Mouse (Mus musculus) frontal cortex, postnatal 10 days (tissue): ENCODE data around the gene Fem1a.
A peak's percentile ranks its signal among the peaks of the same experiment; 100 is the strongest.
"Not testable (repeated sequence)": the region's sequence is repeated elsewhere in the genome, so short reads cannot be mapped to it uniquely, and the experiment has no call there.

Experiments
- DNase-seq, 2 experiments: peaks; one replicate each; pipeline ENCODE4 v3.0.0; 2022; ENCODE audit warnings: low spot score in 2 of 2, mixed read lengths in 1 of 2

Fem1a gene

GRCm38 (mm10) chr17:56255429-56255828 is 1.2 kb upstream of the Fem1a start:
- peak in 1 of 2 experiments; percentile 67 for DNase-seq

DNA sequence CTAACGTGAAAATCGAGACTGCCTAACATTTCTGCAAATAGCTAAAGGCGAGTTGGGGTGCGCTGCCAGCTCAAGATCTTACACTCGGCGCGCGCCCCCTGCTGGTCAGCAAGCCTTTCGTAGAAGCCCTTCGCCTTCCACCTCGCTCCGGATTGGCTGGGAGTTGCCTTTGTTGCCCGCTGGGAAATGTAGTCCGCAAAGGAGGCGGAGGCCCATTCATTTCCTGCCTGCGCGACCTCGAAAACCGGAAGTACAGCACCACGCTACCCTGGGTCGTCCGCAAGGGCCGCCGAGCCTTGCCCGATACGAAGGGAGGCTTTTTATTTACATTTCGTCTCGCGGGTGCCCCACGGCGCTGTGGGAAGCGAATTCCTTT is 759 bp upstream of the Fem1a start:
- peak; percentile 97 to 99 for DNase-seq

DNA sequence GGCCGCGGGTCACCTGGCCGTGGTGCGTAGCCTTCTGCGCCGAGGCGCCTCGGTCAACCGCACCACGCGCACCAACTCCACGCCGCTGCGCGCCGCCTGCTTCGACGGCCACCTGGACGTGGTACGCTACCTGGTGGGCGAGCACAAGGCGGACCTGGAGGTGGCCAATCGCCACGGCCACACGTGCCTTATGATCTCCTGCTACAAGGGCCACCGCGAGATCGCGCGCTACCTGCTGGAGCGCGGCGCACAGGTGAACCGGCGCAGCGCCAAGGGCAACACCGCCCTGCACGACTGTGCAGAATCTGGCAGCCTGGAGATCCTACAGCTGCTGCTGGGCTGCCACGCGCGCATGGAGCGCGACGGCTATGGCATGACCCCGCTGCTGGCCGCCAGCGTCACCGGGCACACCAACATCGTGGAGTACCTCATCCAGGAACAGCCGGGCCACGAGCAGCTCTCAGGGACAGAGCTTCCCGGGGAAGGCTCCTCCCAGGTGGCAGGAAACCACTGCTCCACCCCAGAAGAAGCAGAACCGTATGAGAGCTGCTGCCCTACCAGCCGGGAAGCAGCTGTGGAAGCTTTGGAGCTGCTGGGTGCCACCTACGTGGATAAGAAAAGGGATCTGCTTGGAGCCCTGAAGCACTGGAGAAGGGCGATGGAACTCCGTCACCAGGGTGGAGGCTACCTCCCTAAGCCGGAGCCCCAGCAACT is 728 bp downstream of the Fem1a start:
- no peak for DNase-seq

DNA sequence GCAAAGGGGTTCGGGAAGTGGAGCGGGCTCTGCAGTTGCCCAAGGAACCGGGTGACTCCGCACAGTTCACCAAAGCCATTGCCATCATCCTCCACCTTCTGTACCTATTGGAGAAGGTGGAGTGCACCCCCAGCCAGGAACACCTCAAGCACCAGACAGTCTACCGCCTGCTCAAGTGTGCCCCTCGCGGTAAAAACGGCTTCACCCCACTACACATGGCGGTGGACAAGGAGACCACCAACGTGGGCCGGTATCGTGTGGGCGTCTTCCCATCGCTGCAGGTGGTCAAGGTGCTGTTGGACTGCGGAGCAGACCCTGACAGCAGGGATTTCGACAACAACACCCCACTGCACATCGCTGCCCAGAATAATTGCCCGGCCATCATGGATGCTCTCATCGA is 1.7 kb downstream of the Fem1a start:
- not testable (repeated sequence) for DNase-seq

GRCm38 (mm10) chr17:56258812-56259211 is 2.2 kb downstream of the Fem1a start:
- not testable (repeated sequence) for DNase-seq

GRCm38 (mm10) chr17:56259301-56260037 is 2.9 kb downstream of the Fem1a start:
- DNase-seq, result no peak

DNA sequence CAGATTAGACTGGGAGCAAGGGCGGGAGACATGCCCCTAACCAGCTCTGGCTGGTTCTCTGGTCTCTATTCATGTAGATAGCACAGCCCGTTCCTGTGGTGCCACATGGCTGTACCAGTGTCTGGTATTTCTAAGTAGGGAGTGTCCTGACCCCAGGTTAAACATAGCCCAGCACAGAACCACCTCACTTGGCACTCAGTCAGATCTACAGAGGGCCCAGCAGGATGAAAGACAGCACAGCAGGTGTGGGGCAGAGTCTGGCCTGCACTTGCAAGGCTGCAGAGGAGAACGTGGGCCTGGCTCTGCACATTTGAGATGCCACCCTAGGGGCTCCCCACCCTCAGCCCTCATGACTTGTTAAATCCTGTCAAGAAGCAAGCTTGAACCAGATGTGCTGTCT is 4.6 kb downstream of the Fem1a start:
- no peak for DNase-seq

DNA sequence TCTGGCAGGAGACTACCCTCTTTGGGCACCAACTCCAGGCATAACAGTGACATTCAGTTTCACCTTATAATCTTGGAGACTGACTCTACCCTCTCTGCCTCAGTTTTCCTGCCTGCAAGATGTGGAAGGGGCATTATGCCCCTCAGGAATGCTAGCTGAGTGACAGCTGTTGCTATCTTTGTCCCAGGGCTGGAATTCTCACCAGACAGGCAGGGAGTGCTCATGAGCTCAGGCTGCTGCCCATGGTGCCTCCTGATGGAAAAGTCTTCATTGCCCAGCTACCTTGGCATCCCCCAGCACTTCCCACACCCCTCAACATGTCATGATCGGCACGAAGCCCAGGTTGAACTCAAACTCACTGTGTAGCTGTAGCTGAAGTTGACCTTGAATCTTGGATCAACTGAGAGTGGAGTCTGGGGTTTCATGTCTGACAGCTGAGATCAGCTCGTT is 6.1 kb downstream of the Fem1a start:
- DNase-seq, result no peak

DNA sequence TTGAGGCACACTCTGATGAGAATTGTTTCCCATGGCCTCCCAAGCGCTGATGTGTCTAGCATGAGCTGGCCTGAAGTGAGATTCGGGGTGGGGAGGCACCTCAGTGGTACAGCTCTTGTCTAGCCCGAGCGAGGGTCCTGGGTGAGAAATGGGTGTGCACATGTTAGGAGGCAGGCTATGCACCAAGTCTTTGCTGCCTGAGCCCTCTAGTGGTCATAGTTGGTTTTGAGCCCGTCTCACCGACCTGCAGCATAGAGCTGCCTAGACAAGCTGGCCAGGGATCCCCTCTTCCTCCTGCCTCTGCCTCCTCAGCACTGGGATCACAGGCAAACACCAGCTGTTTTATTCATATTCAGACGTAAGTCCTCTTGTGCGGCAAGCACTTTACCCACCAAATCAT is 7.4 kb downstream of the Fem1a start:
- peak in 1 of 2 experiments; percentile 71 for DNase-seq

DNA sequence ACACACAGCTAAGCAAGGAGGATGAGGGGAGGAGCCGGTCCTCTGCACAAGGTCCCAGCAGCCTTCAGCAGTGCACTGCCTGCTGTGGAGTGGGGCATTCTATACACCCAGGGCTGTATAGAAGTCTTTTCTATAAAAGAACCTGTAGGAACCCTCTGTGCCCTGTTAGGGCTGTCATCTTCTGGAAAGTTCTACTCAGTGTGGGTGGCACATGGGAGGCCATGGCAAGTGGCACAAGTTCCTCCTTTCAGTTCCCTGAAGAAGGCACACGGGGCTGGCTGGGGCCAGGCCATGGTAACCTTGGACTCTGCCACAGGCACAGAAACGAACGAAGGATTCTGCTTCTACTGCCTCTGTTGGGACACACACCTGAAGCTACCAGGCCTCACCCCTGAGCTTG is 8.4 kb downstream of the Fem1a start:
- no peak for DNase-seq

- DNase-seq, result no peak
Observed at GRCm38 (mm10) chr17:56265869-56266268, 9.3 kb downstream of the Fem1a start.

GRCm38 (mm10) chr17:56266271-56266670 is 9.7 kb downstream of the Fem1a start:
- no peak for DNase-seq

DNA sequence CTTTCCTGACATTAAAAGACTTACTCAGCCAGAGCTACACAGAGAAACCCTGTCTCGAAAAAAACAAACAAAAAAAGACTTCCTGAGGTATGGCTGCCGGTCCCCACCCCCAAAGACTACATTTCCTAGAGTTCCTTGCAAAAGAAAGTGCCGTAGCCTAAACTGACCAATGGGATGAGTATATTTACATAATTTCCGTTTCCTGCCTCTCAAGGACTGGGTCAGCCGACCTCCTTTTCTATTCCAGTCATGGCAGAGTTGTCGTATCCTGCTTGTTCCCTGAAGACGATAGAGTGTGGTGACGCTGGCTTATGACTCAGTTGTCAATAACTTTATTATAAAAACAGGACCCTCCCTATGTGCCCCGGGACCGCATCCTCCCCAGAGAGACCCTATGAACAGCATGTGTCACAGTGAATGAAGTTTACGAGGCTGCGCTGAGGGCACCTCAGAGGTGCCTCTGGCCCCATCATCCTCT is 12.6 kb downstream of the Fem1a start:
- no peak for DNase-seq

- no peak for DNase-seq
Observed at GRCm38 (mm10) chr17:56269741-56270140, 13.1 kb downstream of the Fem1a start.

GRCm38 (mm10) chr17:56271609-56272253 is 15.1 kb downstream of the Fem1a start:
- DNase-seq, result no peak

DNA sequence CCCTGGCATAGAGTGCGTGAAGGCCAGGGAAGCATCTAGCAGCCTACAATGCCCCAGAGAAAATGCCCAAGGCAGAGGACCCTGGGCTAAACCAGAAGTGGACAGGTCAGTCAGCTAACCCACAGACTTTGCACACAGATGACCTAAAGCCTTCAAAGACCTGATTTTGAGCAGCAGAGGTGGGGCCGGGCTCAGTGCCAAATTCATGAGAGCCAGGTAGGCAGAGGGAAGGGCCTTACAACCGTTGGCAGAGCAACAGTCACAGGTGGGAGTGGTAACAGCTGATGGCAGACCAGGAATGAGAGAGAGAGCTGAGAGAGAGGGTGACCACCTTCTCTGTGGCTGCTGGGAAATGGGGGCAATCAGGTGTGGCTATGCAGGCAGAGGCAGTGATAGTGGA is 16.0 kb downstream of the Fem1a start:
- no peak for DNase-seq

DNA sequence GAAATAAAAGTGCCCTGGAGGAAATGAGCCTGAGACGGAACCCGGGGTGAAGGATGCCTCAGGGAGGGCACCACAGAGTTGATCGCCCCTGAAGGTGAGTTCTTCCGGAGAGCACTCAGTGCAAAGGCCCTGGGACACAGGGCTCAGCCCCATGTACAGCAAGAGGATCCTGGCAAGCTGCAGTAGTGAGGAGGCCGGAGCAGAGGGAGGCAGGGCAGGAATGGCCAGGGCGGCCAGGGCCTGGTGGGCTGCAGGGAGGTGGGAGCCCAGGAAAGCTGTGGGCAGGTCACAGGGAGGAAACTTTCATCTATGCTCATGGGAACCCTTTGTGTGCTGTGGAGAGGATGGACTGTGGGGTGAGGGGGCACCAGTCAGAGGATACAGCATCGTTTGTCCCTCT is 16.9 kb downstream of the Fem1a start:
- DNase-seq, result no peak

GRCm38 (mm10) chr17:56273986-56274385 is 17.4 kb downstream of the Fem1a start:
- DNase-seq, result no peak

GRCm38 (mm10) chr17:56275842-56276480 is 19.4 kb downstream of the Fem1a start:
- no peak for DNase-seq

GRCm38 (mm10) chr17:56276643-56277566 is 20.3 kb downstream of the Fem1a start, which contains the start of gene Ticam1:
TSS of gene Ticam1 (minus strand) at chr17:56276786.
- peak; percentile 72 to 77 for DNase-seq

DNA sequence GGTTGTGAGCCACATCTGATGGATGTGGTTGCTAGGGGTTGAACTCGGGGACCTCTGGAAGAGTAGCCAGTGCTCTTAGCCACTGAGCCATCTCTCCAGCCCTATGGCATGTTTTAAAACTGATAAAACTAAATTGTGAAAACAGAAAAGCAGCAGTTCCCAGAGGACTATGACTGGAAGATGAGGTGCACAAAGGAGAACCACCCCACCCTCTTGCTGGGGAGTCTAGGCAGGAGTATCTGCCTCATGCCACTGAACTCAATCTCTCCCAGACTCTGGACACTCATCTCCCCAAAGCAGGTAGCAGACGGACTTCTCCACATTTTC is 20.9 kb downstream of the Fem1a start:
- no peak for DNase-seq
